Mouse (Mus musculus) cerebellum, adult 9-10 months (tissue): ENCODE data around the gene Fam166a.
A peak's percentile ranks its signal among the peaks of the same experiment; 100 is the strongest.
"Not testable (repeated sequence)": the region's sequence is repeated elsewhere in the genome, so short reads cannot be mapped to it uniquely, and the experiment has no call there.

ENCODE experiments used
- DNase-seq: peaks from one replicate; pipeline ENCODE4 v3.0.0; 2022

Gene Fam166a

GRCm38 (mm10) chr2:25244144-25244543 lies 25.6 kb downstream of the Fam166a start:
- DNase-seq = no peak

- peak; percentile 69 for DNase-seq
Observed at GRCm38 (mm10) chr2:25246183-25247072, 27.9 kb downstream of the Fam166a start, which contains the start of gene AL732309.1. TSS of gene AL732309.1 (minus strand) at chr2:25246863.

GRCm38 (mm10) chr2:25252331-25252730 lies 33.8 kb downstream of the Fam166a start:
- no peak for DNase-seq

- DNase-seq = peak; percentile 81
Observed at GRCm38 (mm10) chr2:25255284-25255779, 36.8 kb downstream of the Fam166a start, which contains the start of gene Tmem203. TSS of gene Tmem203 (plus strand) at chr2:25255439.

- DNase-seq = not testable (repeated sequence)
Observed at GRCm38 (mm10) chr2:25256443-25257109, 38.0 kb downstream of the Fam166a start.

- not testable (repeated sequence) for DNase-seq
Observed at GRCm38 (mm10) chr2:25257250-25257649, 38.7 kb downstream of the Fam166a start.

GRCm38 (mm10) chr2:25258887-25259286 lies 40.3 kb downstream of the Fam166a start:
- no peak for DNase-seq

GRCm38 (mm10) chr2:25261870-25262269 lies 43.3 kb downstream of the Fam166a start:
- DNase-seq = no peak

GRCm38 (mm10) chr2:25262291-25262767 lies 43.8 kb downstream of the Fam166a start, which contains the start of gene Tprn:
TSS of gene Tprn (plus strand) at chr2:25262618.
- peak; percentile 99 for DNase-seq

GRCm38 (mm10) chr2:25262795-25263622 lies 44.5 kb downstream of the Fam166a start:
- peak; percentile 84 for DNase-seq

- peak; percentile 73 for DNase-seq
Observed at GRCm38 (mm10) chr2:25263623-25264285, 45.2 kb downstream of the Fam166a start.

GRCm38 (mm10) chr2:25264286-25264660 lies 45.7 kb downstream of the Fam166a start:
- DNase-seq = peak; percentile 66

GRCm38 (mm10) chr2:25264851-25265250 lies 46.3 kb downstream of the Fam166a start:
- peak; percentile 95 for DNase-seq

GRCm38 (mm10) chr2:25265897-25266656 lies 47.5 kb downstream of the Fam166a start:
- peak; percentile 99 for DNase-seq

GRCm38 (mm10) chr2:25266720-25267119 lies 48.2 kb downstream of the Fam166a start:
- peak; percentile 86 for DNase-seq

GRCm38 (mm10) chr2:25267241-25267640 lies 48.7 kb downstream of the Fam166a start:
- DNase-seq = peak; percentile 69

GRCm38 (mm10) chr2:25267746-25268309 lies 49.3 kb downstream of the Fam166a start:
- DNase-seq = peak; percentile 68
